Mouse (Mus musculus) adrenal gland, postnatal 10 days (tissue): ENCODE measurements around the gene Foxi3. TPM values are rescaled to one million over a fixed set of nuclear protein-coding genes. Genes with fewer than 3 reads are reported as not detected.

ENCODE experiments used
- DNase-seq: peaks from one replicate; pipeline ENCODE4 v3.0.0; 2021; ENCODE audit warnings: mixed read lengths
- total RNA-seq, 2 experiments: library from RNA; stranded (reverse); gene quantifications; 2 replicates each; pipeline ENCODE4 v1.2.3; 2021

Foxi3 gene
- total RNA-seq, 2 experiments from 2014 or later, result not detected

DNA sequence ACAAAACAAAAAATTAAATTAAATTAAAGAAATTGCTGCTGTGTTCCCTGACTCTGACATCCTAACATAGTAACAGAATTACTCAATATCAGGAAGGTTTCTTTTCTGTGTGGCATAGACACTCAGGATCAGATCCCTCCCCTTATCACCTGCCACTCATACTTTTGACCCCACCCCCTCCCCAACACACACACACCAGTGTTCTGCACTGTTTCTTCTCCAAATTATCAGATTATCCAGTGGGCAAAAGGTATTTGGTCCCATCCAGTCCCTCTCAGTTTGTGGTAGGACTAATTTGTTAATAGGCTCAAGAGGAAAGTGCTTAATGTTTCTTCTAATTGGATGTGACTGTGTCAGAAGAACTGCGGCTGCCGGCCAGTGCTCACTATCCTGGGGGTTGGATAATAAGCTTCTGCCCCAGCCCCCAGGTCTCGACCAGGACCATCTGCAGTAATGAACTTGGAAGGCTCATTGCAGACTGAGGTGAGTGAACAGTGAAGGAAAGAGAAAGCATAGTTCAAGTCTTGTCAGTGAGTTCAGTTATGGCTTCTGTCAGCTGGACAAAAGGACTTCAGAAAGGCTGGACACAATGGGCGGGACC lies 39.9 kb downstream of the Foxi3 start:
- no peak for DNase-seq

GRCm38 (mm10) chr6:71002656-71003055 lies 46.3 kb downstream of the Foxi3 start:
- no peak for DNase-seq

DNA sequence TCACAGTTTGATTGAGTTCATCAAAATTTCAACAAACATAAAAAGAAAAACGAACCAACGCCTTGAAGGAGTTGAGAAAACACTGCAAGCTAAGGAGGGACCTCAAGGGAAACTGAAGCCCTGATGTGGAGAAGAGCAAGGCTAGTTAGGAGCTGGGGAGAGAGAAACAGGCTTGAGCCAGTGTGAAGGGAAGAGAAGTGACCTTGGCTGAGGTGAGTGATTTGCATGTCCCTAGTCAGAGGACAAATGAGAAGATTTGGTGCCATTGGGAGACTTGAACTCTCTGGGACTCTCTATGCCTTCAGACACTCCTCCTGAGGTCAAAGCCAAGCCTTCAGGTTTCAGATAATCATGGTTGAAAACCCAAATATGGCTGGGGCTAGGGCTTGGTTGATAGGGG lies 47.8 kb downstream of the Foxi3 start:
- no peak for DNase-seq

Other genes with a start within 250 kb of the Foxi3 start
- gene Rpia, start 164.3 kb upstream of the Foxi3 start, total RNA-seq, result 10 to 100 TPM; 20.2 to 24.9 TPM
- 10 to 100 TPM; 17.2 to 21.7 TPM for gene Eif2ak3, start 112.0 kb upstream of the Foxi3 start, total RNA-seq
- gene Tex37, start 37.6 kb upstream of the Foxi3 start, total RNA-seq, result not detected
- 10 to 100 TPM; 16.6 to 17.0 TPM for gene Thnsl2, start 187.9 kb downstream of the Foxi3 start, total RNA-seq
- gene Fabp1, start 243.3 kb downstream of the Foxi3 start, total RNA-seq, result 100 to 1,000 TPM; 160 to 453 TPM